Mouse (Mus musculus): Measurements from ENCODE around the gene Raly. TPM values are rescaled to one million over a fixed set of nuclear protein-coding genes. Genes with fewer than 3 reads are reported as not detected.

Gene Raly
- total and polyA plus RNA-seq, 3 experiments, result 214 to 334 (median 277) TPM

- H3K9me3 ChIP-seq (replicated peaks; ENCODE audit: low read length), result no peaks in the 10 kb centered on the region
- peak overlapping the region; percentile 64 to 98 (median 94) for H3K4me3 ChIP-seq (replicated peaks in 1 of 3; ENCODE audit: low read depth in 2 of 3, low read length in 2 of 3, poor library complexity in 1 of 3)
- in situ Hi-C loops (cut with MboI; ENCODE audit: low pct_ligation_motif_present, low pct_unique_long_range_greater_than_20kb, low sequenced_read_pairs) (no loop called here), dilution Hi-C loops (cut with MboI; ENCODE audit: extremely low pct_ligation_motif_present, extremely low pct_unique_long_range_greater_than_20kb, low sequenced_read_pairs) (no loop called here)
- H3K36me3 ChIP-seq (replicated peaks in 1 of 2; ENCODE audit: control insufficient read depth in 1 of 2, insufficient read depth in 1 of 2, low read length in 1 of 2), result peaks cover 12 to 35% of the 10 kb centered on the region in 2 experiments
- peaks cover 49% of the 10 kb centered on the region for H3K79me2 ChIP-seq (replicated peaks; ENCODE audit: control insufficient read depth, extremely low read depth, insufficient read depth, poor library complexity, severe bottlenecking)
- TF ChIP-seq MAFK (IDR thresholded peaks at IDR 0.05; ENCODE audit: insufficient replicate concordance, low read length) (no peak), JUN (IDR thresholded peaks at IDR 0.05; ENCODE audit: insufficient read depth, low read depth, low read length) (no peak), CTCF (conservative IDR thresholded peaks at IDR 0.05 in 1 of 2, IDR thresholded peaks at IDR 0.05 in 1 of 2; ENCODE audit: low read depth in 2 of 2, low read length in 2 of 2) (no peak), TBP (conservative IDR thresholded peaks at IDR 0.05; ENCODE audit: low read depth, low read length) (no peak), PAX5 (IDR thresholded peaks at IDR 0.05; ENCODE audit: low read length) (no peak), ZC3H11A (IDR thresholded peaks at IDR 0.05; ENCODE audit: low read depth, low read length) (no peak), EP300 (IDR thresholded peaks at IDR 0.05; ENCODE audit: low read length) (no peak), NELFE (IDR thresholded peaks at IDR 0.05; ENCODE audit: low read depth, low read length) (no peak), TCF12 (IDR thresholded peaks at IDR 0.05; ENCODE audit: low read depth, low read length) (no peak)
- peak overlapping the region; percentile 95; the same call in 1 of the 2 replicates for H3K4me2 ChIP-seq (ENCODE audit: insufficient read depth, low read depth, poor library complexity, severe bottlenecking)
- peaks cover 3% of the 10 kb centered on the region for H3K27me3 ChIP-seq (replicated peaks)
- peaks cover 0 to 33% of the 10 kb centered on the region in 2 experiments; a peak in 2 of 4 replicates for H3K4me1 ChIP-seq (ENCODE audit: control insufficient read depth in 1 of 2, insufficient read depth in 2 of 2)
- peak overlapping the region; percentile 97 for H3K9ac ChIP-seq (ENCODE audit: insufficient read depth, low read depth)
- no peak overlapping the region for H3K27ac ChIP-seq (ENCODE audit: insufficient read depth, low read depth)
- no peak for DNase-seq (ENCODE audit: extremely low read depth)
These were observed 100.7 kb downstream of the Raly start for GRCm38 (mm10) chr2:154891585-154891984.

- H3K27ac ChIP-seq (ENCODE audit: insufficient read depth, low read depth), result peak within 1 kb of the TSS; percentile 78
- H3K9me3 ChIP-seq (replicated peaks; ENCODE audit: low read length), result no peaks in the 10 kb centered on the region
- peaks cover 3% of the 10 kb centered on the region for H3K27me3 ChIP-seq (replicated peaks)
- H3K4me3 ChIP-seq (replicated peaks in 1 of 3; ENCODE audit: low read depth in 2 of 3, low read length in 2 of 3, poor library complexity in 1 of 3), result peak within 1 kb of the TSS; percentile 64 to 98 (median 94)
- H3K9ac ChIP-seq (ENCODE audit: insufficient read depth, low read depth), result peak within 1 kb of the TSS; percentile 97
- dilution Hi-C loops (cut with MboI; ENCODE audit: extremely low pct_ligation_motif_present, extremely low pct_unique_long_range_greater_than_20kb, low sequenced_read_pairs), result no loop called here
- H3K79me2 ChIP-seq (replicated peaks; ENCODE audit: control insufficient read depth, extremely low read depth, insufficient read depth, poor library complexity, severe bottlenecking), result peaks cover 43% of the 10 kb centered on the region
- peak; percentile 98 for DNase-seq (ENCODE audit: extremely low read depth)
- H3K4me2 ChIP-seq (ENCODE audit: insufficient read depth, low read depth, poor library complexity, severe bottlenecking), result peak within 1 kb of the TSS; percentile 80
- peaks cover 6 to 26% of the 10 kb centered on the region in 2 experiments for H3K36me3 ChIP-seq (replicated peaks in 1 of 2; ENCODE audit: control insufficient read depth in 1 of 2, insufficient read depth in 1 of 2, low read length in 1 of 2)
- peaks cover 0 to 28% of the 10 kb centered on the region in 2 experiments; a peak in 2 of 4 replicates for H3K4me1 ChIP-seq (ENCODE audit: control insufficient read depth in 1 of 2, insufficient read depth in 2 of 2)
- in situ Hi-C loops (cut with MboI; ENCODE audit: low pct_ligation_motif_present, low pct_unique_long_range_greater_than_20kb, low sequenced_read_pairs), result no loop called here
- TF ChIP-seq IRF4 (IDR thresholded peaks at IDR 0.05; ENCODE audit: low read depth, low read length) (peak; percentile 66), ZMIZ1 (IDR thresholded peaks at IDR 0.05; ENCODE audit: low read depth, low read length) (peak; percentile 37; the same call in 1 of the 2 replicates), CHD1 (IDR thresholded peaks at IDR 0.05; ENCODE audit: low read depth, low read length) (0 out of 2 replicates have a peak, but pooled peaks have one; percentile 33), MXI1 (IDR thresholded peaks at IDR 0.05; ENCODE audit: low read depth, low read length) (peak; percentile 73), TCF12 (IDR thresholded peaks at IDR 0.05; ENCODE audit: low read depth, low read length) (peak; percentile 83), TBP (conservative IDR thresholded peaks at IDR 0.05; ENCODE audit: low read depth, low read length) (0 out of 2 replicates have a peak, but pooled peaks have one; percentile 65), HCFC1 (IDR thresholded peaks at IDR 0.05; ENCODE audit: low read depth, low read length) (peak; percentile 96), POLR2AphosphoS2 (IDR thresholded peaks at IDR 0.05; ENCODE audit: low read depth, low read length) (peak; percentile 75; the same call in 1 of the 2 replicates), MAFK (IDR thresholded peaks at IDR 0.05; ENCODE audit: insufficient replicate concordance, low read length) (no peak), ELF1 (IDR thresholded peaks at IDR 0.05; ENCODE audit: low read depth, low read length) (peak; percentile 65), MAZ (IDR thresholded peaks at IDR 0.05; ENCODE audit: low read depth, low read length) (0 out of 2 replicates have a peak, but pooled peaks have one; percentile 17), SMC3 (IDR thresholded peaks at IDR 0.05; ENCODE audit: low read depth, low read length) (no peak), RCOR1 (conservative IDR thresholded peaks at IDR 0.05; ENCODE audit: low read depth, low read length) (no peak), NRF1 (IDR thresholded peaks at IDR 0.05; ENCODE audit: low read depth, low read length) (peak; percentile 88), PAX5 (IDR thresholded peaks at IDR 0.05; ENCODE audit: low read length) (no peak), CHD2 (IDR thresholded peaks at IDR 0.05; ENCODE audit: low read length) (peak; percentile 79), ZC3H11A (IDR thresholded peaks at IDR 0.05; ENCODE audit: low read depth, low read length) (no peak), NELFE (IDR thresholded peaks at IDR 0.05; ENCODE audit: low read depth, low read length) (peak; percentile 91), MEF2A (IDR thresholded peaks at IDR 0.05; ENCODE audit: borderline replicate concordance, low read depth, low read length) (no peak), JUND (conservative IDR thresholded peaks at IDR 0.05; ENCODE audit: low read depth, low read length) (no peak), RAD21 (IDR thresholded peaks at IDR 0.05; ENCODE audit: low read depth, low read length) (no peak), ZNF384 (IDR thresholded peaks at IDR 0.05; ENCODE audit: low read depth, low read length) (no peak), SIN3A (IDR thresholded peaks at IDR 0.05; ENCODE audit: low read length) (peak; percentile 85; the same call in 1 of the 2 replicates), USF2 (conservative IDR thresholded peaks at IDR 0.05; ENCODE audit: low read depth, low read length) (no peak), UBTF (IDR thresholded peaks at IDR 0.05; ENCODE audit: low read depth, low read length) (no peak; the same call in 1 of the 2 replicates), BHLHE40 (IDR thresholded peaks at IDR 0.05; ENCODE audit: low read depth, low read length) (peak; percentile 28; the same call in 1 of the 2 replicates)
These were observed 101.5 kb downstream of the Raly start, which contains the start of gene Eif2s2 for GRCm38 (mm10) chr2:154892201-154893044. Gene Eif2s2 (minus strand): TSS chr2:154892935.
